Mouse (Mus musculus) macrophage (primary cell): ENCODE measurements at regions not wholly inside any gene's neighbourhood (a gene's known extent, or its start where the extent isn't known, plus 50 kb on each side); places are given as distances from the start of the nearest gene placed in this dataset.

Experiments used
- H3K27ac ChIP-seq: fragments of 350-480 bp; formaldehyde crosslinking; 2 replicates; pipeline ENCODE4 v1.9.0; 2021
- H3K36me3 ChIP-seq: fragments of 350-480 bp; formaldehyde crosslinking; 2 replicates; pipeline ENCODE4 v1.9.0; 2021; ENCODE audit errors: inconsistent target
- H3K4me3 ChIP-seq: fragments of 350-480 bp; formaldehyde crosslinking; 2 replicates; pipeline ENCODE4 v1.9.0; 2021; ENCODE audit errors: inconsistent target
- H3K79me2 ChIP-seq: fragments of 350-480 bp; formaldehyde crosslinking; 2 replicates; pipeline ENCODE4 v1.9.0; 2021; ENCODE audit errors: inconsistent target
- WGBS: methylation state at CpG from one replicate; pipeline ENCODE4 v1.1.7; 2026; ENCODE audit warnings: inconsistent platforms; ENCODE audit not compliant: missing documents; 5-methylcytosine and 5-hydroxymethylcytosine counted together

GRCm38 (mm10) chr2:75445189-75445588 lies 213.9 kb upstream of the Hnrnpa3 start:
- H3K4me3 ChIP-seq, result no peak overlapping the region
- no peaks in the 10 kb centered on the region for H3K36me3 ChIP-seq
- H3K79me2 ChIP-seq, result no peaks in the 10 kb centered on the region
- H3K27ac ChIP-seq, result no peak overlapping the region

- Histone ChIP-seq H3K36me3 (no peaks in the 10 kb centered on the region), H3K4me3 (no peak overlapping the region), H3K79me2 (no peaks in the 10 kb centered on the region), H3K27ac (no peak overlapping the region)
- 81% methylated on average over 7 of the region's 7 CpGs for WGBS
Observed at GRCm38 (mm10) chr2:75446996-75447715, 211.9 kb upstream of the Hnrnpa3 start.

- no peaks in the 10 kb centered on the region for H3K79me2 ChIP-seq
- no peak overlapping the region for H3K27ac ChIP-seq
- 92% methylated on average over 5 of the region's 5 CpGs for WGBS
- no peak overlapping the region for H3K4me3 ChIP-seq
- H3K36me3 ChIP-seq, result no peaks in the 10 kb centered on the region
Observed at GRCm38 (mm10) chr2:75448221-75448620, 210.8 kb upstream of the Hnrnpa3 start.

GRCm38 (mm10) chr2:75451846-75452267 lies 207.2 kb upstream of the Hnrnpa3 start:
- no peak overlapping the region for H3K4me3 ChIP-seq
- no peaks in the 10 kb centered on the region for H3K79me2 ChIP-seq
- H3K36me3 ChIP-seq, result no peaks in the 10 kb centered on the region
- WGBS, result 87% methylated on average over 8 of the region's 8 CpGs
- no peak overlapping the region for H3K27ac ChIP-seq

- 84% methylated on average over 7 of the region's 7 CpGs for WGBS
- Histone ChIP-seq H3K27ac (no peak overlapping the region), H3K79me2 (no peaks in the 10 kb centered on the region), H3K4me3 (no peak overlapping the region), H3K36me3 (no peaks in the 10 kb centered on the region)
Observed at GRCm38 (mm10) chr2:75452274-75453148, 206.6 kb upstream of the Hnrnpa3 start.

- H3K4me3 ChIP-seq, result no peak overlapping the region
- H3K36me3 ChIP-seq, result no peaks in the 10 kb centered on the region
- H3K27ac ChIP-seq, result no peak overlapping the region
- H3K79me2 ChIP-seq, result no peaks in the 10 kb centered on the region
- 96% methylated on average over 9 of the region's 9 CpGs for WGBS
Observed at GRCm38 (mm10) chr2:75455481-75455880, 203.6 kb upstream of the Hnrnpa3 start.

GRCm38 (mm10) chr2:75456272-75456671 lies 202.8 kb upstream of the Hnrnpa3 start:
- Histone ChIP-seq H3K4me3 (no peak overlapping the region), H3K36me3 (no peaks in the 10 kb centered on the region), H3K27ac (no peak overlapping the region), H3K79me2 (no peaks in the 10 kb centered on the region)
- WGBS, result 83% methylated on average over 1 of the region's 1 CpGs

GRCm38 (mm10) chr2:75457423-75457822 lies 201.6 kb upstream of the Hnrnpa3 start:
- H3K4me3 ChIP-seq, result no peak overlapping the region
- WGBS, result 90% methylated on average over 3 of the region's 3 CpGs
- H3K36me3 ChIP-seq, result no peaks in the 10 kb centered on the region
- H3K27ac ChIP-seq, result no peak overlapping the region
- no peaks in the 10 kb centered on the region for H3K79me2 ChIP-seq

GRCm38 (mm10) chr2:75458898-75459297 lies 200.2 kb upstream of the Hnrnpa3 start:
- Histone ChIP-seq H3K36me3 (no peaks in the 10 kb centered on the region), H3K4me3 (no peak overlapping the region), H3K79me2 (no peaks in the 10 kb centered on the region), H3K27ac (no peak overlapping the region)
- 85% methylated on average over 3 of the region's 3 CpGs for WGBS

GRCm38 (mm10) chr2:75460419-75460818 lies 198.6 kb upstream of the Hnrnpa3 start:
- H3K79me2 ChIP-seq, result no peaks in the 10 kb centered on the region
- 91% methylated on average over 5 of the region's 5 CpGs for WGBS

GRCm38 (mm10) chr2:75461019-75461418 lies 198.0 kb upstream of the Hnrnpa3 start:
- no peaks in the 10 kb centered on the region for H3K79me2 ChIP-seq
- no peak overlapping the region for H3K27ac ChIP-seq
- no peak overlapping the region for H3K4me3 ChIP-seq
- no peaks in the 10 kb centered on the region for H3K36me3 ChIP-seq
- WGBS, result 78% methylated on average over 5 of the region's 5 CpGs

More at GRCm38 (mm10) chr2:75460419-75460818, 198.6 kb upstream of the Hnrnpa3 start:
- Histone ChIP-seq H3K36me3 (no peaks in the 10 kb centered on the region), H3K27ac (no peak overlapping the region), H3K4me3 (no peak overlapping the region)

GRCm38 (mm10) chr2:75461421-75461991 lies 197.6 kb upstream of the Hnrnpa3 start:
- H3K79me2 ChIP-seq, result no peaks in the 10 kb centered on the region
- H3K4me3 ChIP-seq, result no peak overlapping the region
- H3K27ac ChIP-seq, result no peak overlapping the region
- no peaks in the 10 kb centered on the region for H3K36me3 ChIP-seq
- WGBS, result 91% methylated on average over 10 of the region's 10 CpGs

GRCm38 (mm10) chr2:75462030-75462671 lies 196.9 kb upstream of the Hnrnpa3 start:
- WGBS, result 89% methylated on average over 5 of the region's 5 CpGs

GRCm38 (mm10) chr2:75463091-75463490 lies 196.0 kb upstream of the Hnrnpa3 start:
- WGBS, result 93% methylated on average over 9 of the region's 9 CpGs

More at GRCm38 (mm10) chr2:75462030-75462671, 196.9 kb upstream of the Hnrnpa3 start:
- no peaks in the 10 kb centered on the region for H3K79me2 ChIP-seq
- no peak overlapping the region for H3K27ac ChIP-seq
- no peaks in the 10 kb centered on the region for H3K36me3 ChIP-seq
- H3K4me3 ChIP-seq, result no peak overlapping the region

More at GRCm38 (mm10) chr2:75463091-75463490, 196.0 kb upstream of the Hnrnpa3 start:
- no peaks in the 10 kb centered on the region for H3K36me3 ChIP-seq
- H3K79me2 ChIP-seq, result no peaks in the 10 kb centered on the region
- H3K4me3 ChIP-seq, result no peak overlapping the region
- no peak overlapping the region for H3K27ac ChIP-seq
